Mouse (Mus musculus) kidney, postnatal 0 days (tissue): ENCODE results near the gene Bicd2. TPM values are rescaled to one million over a fixed set of nuclear protein-coding genes. Genes with fewer than 3 reads are reported as not detected.

Experiments used
- ATAC-seq: fragments of 200-750 bp; cut with Nextera tagmentation; replicated peaks from 2 replicates; pipeline ENCODE4 v1.8.0; 2017; ENCODE audit warnings: low read depth, moderate number of reproducible peaks, moderate TSS enrichment, moderate library complexity; ENCODE audit not compliant: low FRiP score
- DNase-seq: peaks from one replicate; pipeline ENCODE4 v3.0.0-alpha.2; 2016; ENCODE audit warnings: low spot score
- H3K27ac ChIP-seq: fragments of 300-500 bp; sonication (generic); 2 replicates; pipeline ENCODE4 v1.5.1; 2014; ENCODE audit warnings: mild to moderate bottlenecking
- H3K27me3 ChIP-seq: fragments of 300-500 bp; sonication (generic); 2 replicates; pipeline ENCODE4 v1.6.1; 2014; ENCODE audit warnings: low read length, mixed read lengths; ENCODE audit not compliant: insufficient read depth
- H3K36me3 ChIP-seq: fragments of 300-500 bp; sonication (generic); 2 replicates; pipeline ENCODE4 v1.6.1; 2014; ENCODE audit warnings: low read length, mixed read lengths; ENCODE audit not compliant: insufficient read depth
- H3K4me1 ChIP-seq: fragments of 300-500 bp; sonication (generic); replicated peaks from 2 replicates; pipeline ENCODE4 v1.6.1; 2014; ENCODE audit warnings: antibody characterized with exemption, low read length, mixed read lengths; ENCODE audit not compliant: insufficient read depth
- H3K4me2 ChIP-seq: fragments of 300-500 bp; sonication (generic); 2 replicates; pipeline ENCODE4 v1.6.1; 2014; ENCODE audit warnings: mild to moderate bottlenecking, low read length, moderate library complexity, mixed read lengths
- H3K4me3 ChIP-seq: fragments of 300-500 bp; sonication (generic); replicated peaks from 2 replicates; pipeline ENCODE4 v1.5.1; 2014; ENCODE audit warnings: low read depth, low read length
- H3K9ac ChIP-seq: fragments of 300-500 bp; sonication (generic); 2 replicates; pipeline ENCODE4 v1.6.1; 2014; ENCODE audit warnings: low read depth, low read length
- H3K9me3 ChIP-seq: fragments of 300-500 bp; sonication (generic); replicated peaks from 2 replicates; pipeline ENCODE4 v1.6.1; 2016; ENCODE audit warnings: low read length, inconsistent platforms, mixed read lengths
- CTCF ChIP-seq: IDR thresholded peaks from 2 replicates; pipeline ENCODE4 v1.5.1; 2016; ENCODE audit warnings: antibody characterized with exemption, low read depth, mild to moderate bottlenecking, moderate library complexity
- WGBS: fragments of 180-500 bp; shearing (Covaris S2); extraction: QIAGEN DNeasy Blood & Tissue Kit; methylation state at CpG from one replicate; pipeline ENCODE4 v1.1.7; 2014; 5-methylcytosine and 5-hydroxymethylcytosine counted together
- polyA plus RNA-seq: library from polyadenylated mRNA; unstranded; fragments of >200 nt; fragmentation: Nextera tagmentation; extraction: Ambion mirVana; gene quantifications from 2 replicates; pipeline ENCODE4 v1.2.1, GENCODE M21; 2015

Bicd2 gene
- polyA plus RNA-seq, 1 experiment from 2014 or later = 23.4 TPM

GRCm38 (mm10) chr13:49335077-49335982 lies 6.1 kb upstream of the Bicd2 start:
- no peak for TF ChIP-seq CTCF
- H3K36me3 ChIP-seq = no peaks in the 10 kb centered on the region
- H3K4me1 ChIP-seq = 0 out of 2 replicates have a peak, but pooled peaks cover 2% of the 10 kb centered on the region
- no peak overlapping the region for H3K9ac ChIP-seq
- H3K9me3 ChIP-seq = no peaks in the 10 kb centered on the region
- ATAC-seq (no peak), DNase-seq (no peak)
- WGBS = 87% methylated on average over 12 of the region's 12 CpGs
- no peak overlapping the region for H3K27ac ChIP-seq
- H3K4me2 ChIP-seq = no peak overlapping the region
- H3K4me3 ChIP-seq = no peak overlapping the region
- H3K27me3 ChIP-seq = no peaks in the 10 kb centered on the region

GRCm38 (mm10) chr13:49338893-49339546 lies 2.4 kb upstream of the Bicd2 start:
- no peak overlapping the region for H3K27ac ChIP-seq
- no peaks in the 10 kb centered on the region for H3K27me3 ChIP-seq
- H3K4me1 ChIP-seq = peaks cover 17% of the 10 kb centered on the region; the same call in 1 of the 2 replicates
- no peak overlapping the region for H3K9ac ChIP-seq
- WGBS = 74% methylated on average over 7 of the region's 7 CpGs
- peak; percentile 77 for TF ChIP-seq CTCF
- H3K4me3 ChIP-seq = no peak overlapping the region
- ATAC-seq (no peak), DNase-seq (peak; percentile 59)
- H3K36me3 ChIP-seq = no peaks in the 10 kb centered on the region
- no peaks in the 10 kb centered on the region for H3K9me3 ChIP-seq
- no peak overlapping the region for H3K4me2 ChIP-seq

GRCm38 (mm10) chr13:49341831-49342722 lies 692 bp downstream of the Bicd2 start:
- Histone ChIP-seq H3K36me3 (no peaks in the 10 kb centered on the region), H3K4me3 (peak overlapping the region; percentile 83), H3K9me3 (no peaks in the 10 kb centered on the region), H3K27me3 (no peaks in the 10 kb centered on the region), H3K27ac (peak overlapping the region; percentile 48; the same call in 1 of the 2 replicates), H3K4me2 (peak overlapping the region; percentile 86), H3K9ac (peak overlapping the region; percentile 90), H3K4me1 (peaks cover 17% of the 10 kb centered on the region; the same call in 1 of the 2 replicates)
- DNase-seq (no peak), ATAC-seq (peak; percentile 15; the same call in 1 of the 2 replicates)
- no peak for TF ChIP-seq CTCF
- 5% methylated on average over 25 of the region's 25 CpGs for WGBS

GRCm38 (mm10) chr13:49342723-49343100 lies 1.3 kb downstream of the Bicd2 start:
- H3K9me3 ChIP-seq = no peaks in the 10 kb centered on the region
- no peak overlapping the region for H3K27ac ChIP-seq
- peak overlapping the region; percentile 90 for H3K9ac ChIP-seq
- DNase-seq (no peak), ATAC-seq (no peak)
- peak overlapping the region; percentile 83 for H3K4me3 ChIP-seq
- TF ChIP-seq CTCF = no peak
- H3K27me3 ChIP-seq = no peaks in the 10 kb centered on the region
- H3K4me2 ChIP-seq = peak overlapping the region; percentile 86
- peaks cover 17% of the 10 kb centered on the region; the same call in 1 of the 2 replicates for H3K4me1 ChIP-seq
- H3K36me3 ChIP-seq = no peaks in the 10 kb centered on the region

GRCm38 (mm10) chr13:49344567-49344966 lies 3.2 kb downstream of the Bicd2 start:
- Histone ChIP-seq H3K36me3 (no peaks in the 10 kb centered on the region), H3K9me3 (no peaks in the 10 kb centered on the region), H3K4me2 (no peak overlapping the region), H3K9ac (no peak overlapping the region), H3K27me3 (no peaks in the 10 kb centered on the region), H3K4me3 (no peak overlapping the region), H3K4me1 (peaks cover 15% of the 10 kb centered on the region; the same call in 1 of the 2 replicates), H3K27ac (no peak overlapping the region)
- TF ChIP-seq CTCF = no peak
- 74% methylated on average over 8 of the region's 8 CpGs for WGBS
- DNase-seq (no peak), ATAC-seq (no peak)

GRCm38 (mm10) chr13:49345476-49345875 lies 4.1 kb downstream of the Bicd2 start:
- no peak overlapping the region for H3K4me3 ChIP-seq
- no peaks in the 10 kb centered on the region for H3K36me3 ChIP-seq
- no peaks in the 10 kb centered on the region for H3K9me3 ChIP-seq
- WGBS = 48% methylated on average over 2 of the region's 2 CpGs
- no peak overlapping the region for H3K4me2 ChIP-seq
- no peaks in the 10 kb centered on the region for H3K27me3 ChIP-seq
- ATAC-seq (no peak), DNase-seq (no peak)
- H3K27ac ChIP-seq = no peak overlapping the region
- H3K4me1 ChIP-seq = peaks cover 15% of the 10 kb centered on the region; the same call in 1 of the 2 replicates
- no peak overlapping the region for H3K9ac ChIP-seq
- no peak for TF ChIP-seq CTCF
